27 mouse cellular contexts compared by ENCODE assay signal in the genomic region with DNA sequence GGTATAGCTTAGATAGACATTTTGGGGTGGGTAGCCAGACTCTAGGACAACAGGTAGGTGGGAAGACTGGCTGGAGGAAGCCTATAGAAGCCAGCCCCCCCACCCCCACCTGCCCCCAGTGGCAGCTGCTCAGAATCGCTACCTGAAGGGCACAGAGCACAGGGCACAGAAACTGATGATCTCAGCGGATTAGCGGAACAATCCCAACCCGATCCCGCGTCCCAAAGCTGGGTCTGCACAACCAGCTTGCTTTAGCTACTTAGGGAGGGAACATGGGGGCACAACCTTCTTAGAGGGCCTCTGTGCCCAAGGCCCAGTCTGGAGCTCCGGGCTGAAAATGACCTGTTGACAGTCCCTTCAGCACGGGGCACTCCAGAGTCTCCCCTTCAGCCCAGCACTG. TPM values are rescaled to one million over a fixed set of nuclear protein-coding genes. Genes with fewer than 3 reads are reported as not detected.
A peak's percentile ranks its signal among the peaks of the same experiment; 100 is the strongest.
DNase-seq lines count a peak whose midpoint lies in the region; ATAC-seq and TF ChIP-seq lines count a peak whose summit lies in the region.
"Had no signal": no experiment of that assay in that cellular context is flagged by ENCODE, and none has a peak within 500 bp of the region (broad histone marks: within the 10 kb centered on the region; RNA-seq: fewer than 3 reads in every experiment).

No protein-coding gene starts in this region.

- H3K4me3 ChIP-seq in forebrain, embryonic 10.5 days = no peak overlapping the region
- H3K4me3 ChIP-seq in forebrain, embryonic 16.5 days (replicated peaks; ENCODE audit: low read length) = no peak overlapping the region
- H3K4me3 ChIP-seq in hindbrain, embryonic 10.5 days = no peak overlapping the region
- H3K4me3 ChIP-seq in hindbrain, postnatal 0 days (ENCODE audit: low read length) = no peak overlapping the region
- H3K4me3 ChIP-seq in lung, postnatal 0 days (ENCODE audit: low read depth, low read length) = no peak overlapping the region
- H3K4me3 ChIP-seq: heart, adult 2 months; heart, embryonic 10.5 days; heart, embryonic 13.5 days; hindbrain, embryonic 12.5 days; hindbrain, embryonic 15.5 days; intestine, embryonic 15.5 days had no signal

- TF ChIP-seq CTCF in hindbrain, postnatal 0 days (IDR thresholded peaks at IDR 0.05; ENCODE audit: low read depth) = no peak
- no peak for TF ChIP-seq CTCF in lung, postnatal 0 days (IDR thresholded peaks at IDR 0.05)

- H3K9me3 ChIP-seq in forebrain, embryonic 10.5 days = no peaks in the 10 kb centered on the region
- no peaks in the 10 kb centered on the region for H3K9me3 ChIP-seq in forebrain, embryonic 16.5 days (ENCODE audit: control insufficient read depth, low read length)
- H3K9me3 ChIP-seq in hindbrain, embryonic 10.5 days = no peaks in the 10 kb centered on the region
- no peaks in the 10 kb centered on the region for H3K9me3 ChIP-seq in hindbrain, postnatal 0 days (ENCODE audit: low read length)
- no peaks in the 10 kb centered on the region for H3K9me3 ChIP-seq in lung, postnatal 0 days (ENCODE audit: low read length)
- H3K9me3 ChIP-seq: heart, embryonic 10.5 days; heart, embryonic 13.5 days; hindbrain, embryonic 12.5 days; hindbrain, embryonic 15.5 days; intestine, embryonic 15.5 days had no signal

- no peaks in the 10 kb centered on the region for H3K36me3 ChIP-seq in forebrain, embryonic 10.5 days (replicated peaks)
- H3K36me3 ChIP-seq in forebrain, embryonic 16.5 days (ENCODE audit: control insufficient read depth, insufficient read depth) = no peaks in the 10 kb centered on the region
- no peaks in the 10 kb centered on the region for H3K36me3 ChIP-seq in hindbrain, embryonic 10.5 days
- H3K36me3 ChIP-seq in hindbrain, postnatal 0 days (ENCODE audit: insufficient read depth, low read length) = no peaks in the 10 kb centered on the region
- H3K36me3 ChIP-seq in lung, postnatal 0 days (ENCODE audit: insufficient read depth, low read length) = no peaks in the 10 kb centered on the region
- H3K36me3 ChIP-seq: heart, embryonic 10.5 days; heart, embryonic 13.5 days; hindbrain, embryonic 12.5 days; hindbrain, embryonic 15.5 days; intestine, embryonic 15.5 days had no signal

- TF ChIP-seq EP300 in lung, postnatal 0 days (IDR thresholded peaks at IDR 0.05) = no peak

- H3K4me2 ChIP-seq in forebrain, embryonic 16.5 days (ENCODE audit: low read length) = no peak overlapping the region
- no peak overlapping the region for H3K4me2 ChIP-seq in hindbrain, postnatal 0 days (ENCODE audit: low read depth, low read length)
- H3K4me2 ChIP-seq in lung, postnatal 0 days (replicated peaks; ENCODE audit: low read depth, low read length) = no peak overlapping the region
- H3K4me2 ChIP-seq: heart, embryonic 13.5 days; hindbrain, embryonic 12.5 days; hindbrain, embryonic 15.5 days; intestine, embryonic 15.5 days had no signal

- no peak for ATAC-seq in forebrain, embryonic 16.5 days
- ATAC-seq in hindbrain, postnatal 0 days = no peak
- no peak for ATAC-seq in lung, postnatal 0 days
- ATAC-seq: forebrain, embryonic 14.5 days; intestine, embryonic 15.5 days had no signal

- WGBS in forebrain, embryonic 10.5 days = 86% methylated on average over 8 of the region's 8 CpGs
- WGBS in forebrain, embryonic 16.5 days = 75% methylated on average over 8 of the region's 8 CpGs
- WGBS in hindbrain, embryonic 10.5 days = 90% methylated on average over 8 of the region's 8 CpGs
- WGBS in hindbrain, postnatal 0 days = 86% methylated on average over 8 of the region's 8 CpGs
- WGBS in lung, postnatal 0 days = 88% methylated on average over 8 of the region's 8 CpGs

- H3K27ac ChIP-seq in forebrain, embryonic 10.5 days = peak overlapping the region; percentile 93
- H3K27ac ChIP-seq in forebrain, embryonic 16.5 days (ENCODE audit: low read length) = no peak overlapping the region
- H3K27ac ChIP-seq in hindbrain, embryonic 10.5 days = peak overlapping the region; percentile 98
- no peak overlapping the region for H3K27ac ChIP-seq in hindbrain, postnatal 0 days
- H3K27ac ChIP-seq in lung, postnatal 0 days (ENCODE audit: low read length) = no peak overlapping the region
- H3K27ac ChIP-seq: heart, adult 2 months; heart, embryonic 10.5 days; heart, embryonic 13.5 days; hindbrain, embryonic 12.5 days; hindbrain, embryonic 15.5 days; intestine, embryonic 15.5 days had no signal

- peaks cover 97% of the 10 kb centered on the region for H3K4me1 ChIP-seq in forebrain, embryonic 10.5 days
- peaks cover 33% of the 10 kb centered on the region for H3K4me1 ChIP-seq in forebrain, embryonic 16.5 days (replicated peaks; ENCODE audit: control insufficient read depth, insufficient read depth, low read length)
- peaks cover 86% of the 10 kb centered on the region for H3K4me1 ChIP-seq in hindbrain, embryonic 10.5 days (replicated peaks)
- peaks cover 12% of the 10 kb centered on the region; the same call in 1 of the 2 replicates for H3K4me1 ChIP-seq in hindbrain, postnatal 0 days (ENCODE audit: insufficient read depth, low read length)
- peaks cover 4% of the 10 kb centered on the region; the same call in 1 of the 2 replicates for H3K4me1 ChIP-seq in lung, postnatal 0 days (ENCODE audit: insufficient read depth, low read depth, low read length)

- no peak overlapping the region for H3K9ac ChIP-seq in forebrain, embryonic 16.5 days (replicated peaks; ENCODE audit: low read depth, low read length)
- no peak overlapping the region for H3K9ac ChIP-seq in hindbrain, postnatal 0 days (replicated peaks; ENCODE audit: low read length)
- H3K9ac ChIP-seq in lung, postnatal 0 days (replicated peaks; ENCODE audit: low read depth) = no peak overlapping the region
- H3K9ac ChIP-seq: heart, embryonic 13.5 days; hindbrain, embryonic 12.5 days; hindbrain, embryonic 15.5 days; intestine, embryonic 15.5 days had no signal

- H3K27me3 ChIP-seq in forebrain, embryonic 10.5 days (ENCODE audit: poor library complexity, severe bottlenecking) = peaks cover 11% of the 10 kb centered on the region; the same call in 1 of the 2 replicates
- no peaks in the 10 kb centered on the region for H3K27me3 ChIP-seq in forebrain, embryonic 16.5 days (replicated peaks; ENCODE audit: control insufficient read depth, insufficient read depth, low read length)
- no peaks in the 10 kb centered on the region; the same call in none of the 2 replicates for H3K27me3 ChIP-seq in hindbrain, embryonic 10.5 days (ENCODE audit: insufficient read depth, poor library complexity, severe bottlenecking)
- no peaks in the 10 kb centered on the region for H3K27me3 ChIP-seq in hindbrain, postnatal 0 days (ENCODE audit: insufficient read depth, low read length)
- no peaks in the 10 kb centered on the region for H3K27me3 ChIP-seq in lung, postnatal 0 days (replicated peaks; ENCODE audit: insufficient read depth, low read length)
- H3K27me3 ChIP-seq: hindbrain, embryonic 12.5 days; hindbrain, embryonic 15.5 days; intestine, embryonic 15.5 days had no signal

- no peak for DNase-seq in forebrain, embryonic 10.5 days (ENCODE audit: extremely low spot score, low spot score)
- no peak for DNase-seq in hindbrain, embryonic 10.5 days (ENCODE audit: low spot score)
- DNase-seq in hindbrain, postnatal 0 days (ENCODE audit: low spot score) = no peak
- peak; percentile 79 for DNase-seq in retina, adult 2 months (ENCODE audit: low read depth, low spot score)
- DNase-seq in retina, embryonic 14.5 days (ENCODE audit: low spot score) = no peak
- peak; percentile 76 for DNase-seq in retina, postnatal 7 days (ENCODE audit: low read depth, low spot score)
- no peak for DNase-seq in lung, postnatal 0 days (ENCODE audit: low spot score)
- DNase-seq: adrenal gland, adult 8-10 months; adrenal gland, postnatal 25 days; cerebellum, adult 11-12 months; cerebellum, adult 8-10 months; cerebellum, postnatal 10 days; cerebellum, postnatal 36 days; embryo, embryonic 11 days; gastrocnemius, postnatal 10 days; gastrocnemius, postnatal 36 days; heart, adult 2 months; heart, postnatal 14 days; heart, postnatal 4 days had no signal

RNA-seq across cellular contexts. Expression of gene Msi1, which starts 27.3 kb away (rescaled TPM):
- 142 and 158 TPM in 2 replicates for polyA plus RNA-seq in forebrain, embryonic 10.5 days (2016; fragmentation: Nextera tagmentation; extraction: Ambion mirVana)
- polyA plus RNA-seq in forebrain, embryonic 16.5 days (2015; fragmentation: Nextera tagmentation; extraction: Ambion mirVana) = 53.9 and 62.2 TPM in 2 replicates
- polyA plus RNA-seq in hindbrain, embryonic 10.5 days (2016; fragmentation: Nextera tagmentation; extraction: Ambion mirVana) = 167 and 222 TPM in 2 replicates
- total RNA-seq in hindbrain, postnatal 0 days (2014; rRNA removed) = 75.9 and 88.1 TPM in 2 replicates
- polyA plus RNA-seq in hindbrain, postnatal 0 days (2015; fragmentation: Nextera tagmentation; extraction: Ambion mirVana) = 45.1 and 46.2 TPM in 2 replicates
- polyA plus RNA-seq in lung, postnatal 0 days (2015; fragmentation: Nextera tagmentation; extraction: Ambion mirVana) = 1.2 TPM in 2 replicates
- total RNA-seq: granulocyte monocyte progenitor cell, adult 5-6 weeks had no signal

RNA-seq across cellular contexts. Expression of gene Cox6a1, which starts 53.3 kb away (rescaled TPM):
- 754 and 787 TPM in 2 replicates for polyA plus RNA-seq in forebrain, embryonic 10.5 days (2016; fragmentation: Nextera tagmentation; extraction: Ambion mirVana)
- 864 and 925 TPM in 2 replicates for polyA plus RNA-seq in forebrain, embryonic 16.5 days (2015; fragmentation: Nextera tagmentation; extraction: Ambion mirVana)
- 875 and 1,016 TPM in 2 replicates for polyA plus RNA-seq in hindbrain, embryonic 10.5 days (2016; fragmentation: Nextera tagmentation; extraction: Ambion mirVana)
- total RNA-seq in hindbrain, postnatal 0 days (2014; rRNA removed) = 1,147 and 1,391 TPM in 2 replicates
- 1,694 and 1,700 TPM in 2 replicates for polyA plus RNA-seq in hindbrain, postnatal 0 days (2015; fragmentation: Nextera tagmentation; extraction: Ambion mirVana)
- 819 and 1,023 TPM in 2 replicates for polyA plus RNA-seq in lung, postnatal 0 days (2015; fragmentation: Nextera tagmentation; extraction: Ambion mirVana)

Comparison
In these comparisons a context has a peak if more than half of its experiments do, and no peak if none do; other contexts are left out.
1. DNase-seq: peak in retina, adult 2 months (single experiment) and retina, postnatal 7 days (single experiment); none in forebrain, embryonic 10.5 days (single experiment), hindbrain, embryonic 10.5 days (single experiment), hindbrain, postnatal 0 days (single experiment), retina, embryonic 14.5 days (single experiment) and lung, postnatal 0 days (single experiment).
2. H3K27ac ChIP-seq: peak in forebrain, embryonic 10.5 days (single experiment) and hindbrain, embryonic 10.5 days (single experiment); none in forebrain, embryonic 16.5 days (single experiment), hindbrain, postnatal 0 days (single experiment) and lung, postnatal 0 days (single experiment).
3. RNA of gene Msi1, which starts 27.3 kb away (polyA plus RNA-seq): 167 to 222 TPM in hindbrain, embryonic 10.5 days, 142 to 158 TPM in forebrain, embryonic 10.5 days, 53.9 to 62.2 TPM in forebrain, embryonic 16.5 days and 45.1 to 46.2 TPM in hindbrain, postnatal 0 days; 1.2 TPM in lung, postnatal 0 days; every median in the first group is over 10 times any median in the second.